Mouse (Mus musculus) cerebellum, postnatal 14 days (tissue): ENCODE data around the gene Usp30.
A peak's percentile ranks its signal among the peaks of the same experiment; 100 is the strongest.

ENCODE experiments used
- DNase-seq, 2 experiments: peaks; one replicate each; pipeline ENCODE4 v3.0.0; 2021; ENCODE audit warnings: mixed read lengths in 2 of 2

Usp30 gene

DNA sequence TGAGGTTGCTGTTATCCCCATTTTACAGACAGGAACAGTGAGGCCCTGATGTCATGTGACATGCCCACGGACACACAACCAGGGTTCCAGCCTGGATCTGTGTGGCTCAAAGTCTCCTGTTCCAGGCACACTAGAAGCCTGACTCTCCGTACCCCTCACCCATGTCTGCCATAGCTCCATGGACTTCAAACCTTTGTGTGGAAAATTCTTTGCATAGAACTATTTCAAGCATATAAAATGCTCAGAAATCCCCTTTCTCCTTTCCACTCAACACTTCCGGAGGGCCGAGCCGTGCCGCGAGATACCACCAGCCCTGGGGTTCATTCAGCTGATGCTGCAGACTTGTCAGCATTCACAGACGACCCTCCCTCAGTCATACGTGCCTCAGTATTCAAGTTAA, 2.3 kb downstream of the Usp30 start:
- no peak for DNase-seq

DNA sequence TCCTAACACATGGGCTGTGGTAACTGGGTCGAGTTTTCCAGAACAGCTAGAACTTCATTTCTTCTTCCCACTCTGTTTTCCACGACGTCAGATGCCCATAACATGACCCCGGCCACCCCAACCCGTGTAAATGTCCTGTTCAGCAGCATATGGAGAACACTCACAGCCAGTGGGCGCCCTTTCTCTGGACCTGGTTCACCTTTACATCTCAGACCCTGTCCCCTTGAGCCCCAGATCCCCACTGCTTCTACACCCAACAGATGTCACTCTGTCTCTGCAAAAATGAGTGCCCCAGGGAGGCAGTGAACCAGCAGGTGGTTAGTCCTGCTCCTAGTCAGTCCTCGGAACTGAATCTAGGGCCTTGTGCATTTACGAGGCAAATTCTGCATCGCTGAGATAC, 2.7 kb downstream of the Usp30 start:
- DNase-seq = no peak

DNA sequence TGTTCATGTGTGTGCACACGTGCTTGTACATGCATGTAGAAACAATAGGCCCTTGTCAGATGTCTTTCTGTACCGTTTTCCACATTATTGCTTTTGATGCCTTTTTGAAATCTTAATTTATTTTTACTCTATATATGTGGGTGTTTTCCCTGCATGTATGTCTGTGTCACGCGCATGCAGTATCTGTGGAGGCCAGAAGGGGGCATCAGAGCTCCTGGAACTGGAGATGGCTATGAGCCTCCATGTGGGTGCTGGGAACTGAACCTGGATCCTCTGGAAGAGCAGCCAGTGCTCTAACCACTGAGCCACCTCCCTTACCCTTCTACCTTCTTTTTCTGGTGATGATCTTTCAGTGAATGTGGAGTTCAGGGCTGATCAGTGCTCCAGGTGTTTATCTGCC, 5.6 kb downstream of the Usp30 start:
- DNase-seq = peak in 1 of 2 experiments; percentile 34

DNA sequence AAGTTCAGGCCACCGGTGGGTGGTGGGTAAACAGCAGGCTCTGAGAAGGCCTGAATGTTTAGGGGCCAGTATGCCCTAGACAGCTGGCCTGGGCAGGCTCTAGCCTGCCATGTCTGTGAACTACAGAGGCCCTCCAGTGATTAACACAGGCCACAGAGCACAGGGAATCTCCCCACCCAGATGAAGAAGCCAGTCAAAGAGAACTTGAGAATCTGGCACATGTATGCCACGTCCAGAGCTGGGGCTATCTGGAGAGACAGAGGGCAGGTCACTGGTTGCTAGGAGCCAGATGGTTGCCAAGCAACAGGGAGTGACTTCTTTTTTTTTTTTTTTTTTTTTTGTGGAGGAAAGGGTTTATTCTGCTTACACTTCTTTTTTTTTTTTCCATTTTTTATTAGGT, 7.0 kb downstream of the Usp30 start:
- no peak for DNase-seq

DNA sequence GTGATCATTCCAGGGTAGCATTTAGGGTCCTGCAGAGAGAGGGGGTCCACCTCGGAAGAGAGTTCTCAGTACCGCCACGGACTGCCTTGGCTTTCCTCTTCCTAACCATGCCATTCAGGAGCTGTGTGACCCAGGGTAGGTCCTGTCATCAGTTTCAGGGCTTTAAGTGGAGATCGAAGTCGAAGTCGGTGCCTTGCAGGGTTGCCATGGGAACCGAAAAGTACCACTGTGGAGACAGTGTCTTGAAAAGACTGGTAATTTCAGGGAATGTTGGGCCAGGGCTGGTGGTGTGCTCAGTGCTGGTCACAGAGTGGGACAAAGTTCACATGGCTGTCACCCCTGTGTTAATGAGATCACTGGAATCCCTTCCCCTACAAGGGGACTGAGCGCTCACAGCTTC, 11.7 kb downstream of the Usp30 start:
- no peak for DNase-seq

DNA sequence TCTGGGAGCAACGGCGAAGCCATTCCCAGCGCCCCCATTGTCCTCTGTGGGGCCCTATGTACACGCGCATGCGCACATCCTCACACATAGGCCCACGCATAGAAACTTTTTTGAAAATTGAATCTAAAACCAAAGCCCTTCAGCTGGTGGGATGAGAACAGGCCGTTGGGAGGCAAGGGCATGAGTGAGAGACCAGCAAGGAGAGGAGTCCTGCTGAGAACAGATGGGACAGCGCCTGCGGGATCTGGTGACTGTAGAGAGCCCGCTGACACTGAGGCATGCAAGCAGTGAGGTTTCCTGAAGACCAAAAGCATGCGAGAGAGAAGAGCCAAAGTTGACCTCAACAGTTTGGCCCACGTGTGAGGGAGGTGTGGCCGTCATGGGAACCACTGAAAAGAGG, 20.2 kb downstream of the Usp30 start:
- DNase-seq = no peak

DNA sequence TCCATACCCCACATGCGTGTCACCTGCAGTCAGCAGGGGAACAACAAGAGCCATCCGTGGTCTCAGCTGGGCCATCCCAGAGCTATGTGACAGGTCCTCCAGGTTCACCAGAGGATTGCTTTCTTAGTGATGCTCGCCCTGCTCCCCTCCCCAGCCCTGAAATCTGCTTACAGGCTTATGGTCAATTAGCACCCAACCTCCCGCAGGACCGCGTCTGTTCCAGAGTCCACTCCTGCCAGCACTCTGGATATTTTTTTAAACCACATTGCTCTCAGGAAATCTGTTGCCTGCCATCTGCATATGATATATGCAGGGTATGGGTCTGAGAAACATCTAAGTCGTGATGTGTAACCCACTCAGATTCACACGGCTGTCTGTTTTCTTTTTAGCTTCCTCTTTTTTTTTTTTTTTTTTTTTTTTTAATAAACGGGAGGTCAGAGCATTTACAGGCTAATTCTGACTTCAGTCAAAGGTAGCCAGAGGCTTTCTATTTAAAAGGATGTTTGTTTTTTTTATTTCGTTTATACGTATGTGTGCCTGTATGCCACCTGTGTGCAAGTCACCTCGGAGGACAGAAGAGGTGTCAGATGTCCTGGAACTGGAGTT, 22.7 kb downstream of the Usp30 start:
- peak; percentile 60 to 63 for DNase-seq

DNA sequence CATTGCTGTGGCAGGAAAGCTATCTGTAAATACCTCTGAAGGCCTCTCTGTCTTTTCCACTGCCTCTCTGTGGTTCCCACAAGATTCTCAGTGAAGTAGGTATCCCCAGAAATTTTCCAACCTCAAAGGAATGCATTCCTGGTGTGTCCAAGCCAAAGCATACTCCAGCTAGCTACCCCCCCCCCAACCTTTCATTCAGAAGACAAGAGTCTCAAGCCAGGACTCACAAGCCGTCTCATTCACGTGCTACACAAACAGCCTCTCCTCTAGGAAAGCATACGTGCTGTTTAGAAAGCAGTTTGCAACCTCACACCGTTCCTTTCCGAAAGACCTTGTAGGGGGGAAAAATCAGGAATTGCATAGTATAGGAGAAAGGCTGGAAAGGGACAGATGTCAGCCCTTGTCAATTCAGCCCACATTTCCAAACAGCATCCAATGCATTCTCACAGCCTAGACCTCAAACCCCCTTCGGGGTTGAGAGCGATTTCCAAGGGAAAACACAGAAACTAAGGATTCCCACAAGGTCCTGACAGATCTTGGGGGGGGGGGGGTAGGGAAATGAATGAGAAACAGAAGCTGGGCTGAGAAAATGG, 25.3 kb downstream of the Usp30 start:
- peak in 1 of 2 experiments; percentile 29 for DNase-seq

DNA sequence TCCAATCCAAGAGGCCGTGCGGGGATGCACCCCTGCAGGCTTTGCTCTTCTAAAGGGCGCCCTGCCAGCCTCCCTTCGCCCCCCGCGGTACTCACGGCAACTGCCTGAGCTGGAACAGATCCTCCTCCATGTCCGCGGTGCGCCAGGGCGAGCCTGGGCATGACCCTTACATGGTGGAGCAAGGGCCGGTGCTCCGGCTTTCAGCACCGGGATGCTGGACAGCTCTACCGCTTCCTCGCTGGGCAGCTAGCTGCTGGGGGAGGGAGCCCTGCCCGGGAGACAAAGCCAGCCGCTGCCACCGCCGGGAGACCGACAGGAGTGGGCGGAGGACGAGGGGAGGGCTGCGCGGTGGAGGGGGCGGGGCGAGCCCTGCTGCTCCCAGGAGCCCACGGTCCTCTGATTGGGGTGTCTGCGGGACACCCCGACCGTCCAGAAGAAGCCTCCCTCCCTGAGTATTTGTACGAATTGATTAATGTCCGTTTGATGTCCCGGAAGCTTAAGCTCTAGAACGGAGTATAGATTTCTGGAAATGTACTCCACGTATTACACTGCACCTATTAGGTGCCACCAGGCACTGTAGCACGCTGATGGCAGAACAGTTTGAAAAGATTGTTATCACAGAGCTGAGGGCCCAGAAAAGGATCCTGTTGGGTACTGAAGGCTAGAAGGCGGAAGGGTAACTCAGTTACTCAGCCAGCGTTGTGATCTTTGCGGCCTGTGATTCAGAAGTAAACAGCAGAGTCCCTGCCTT, 26.0 kb downstream of the Usp30 start, which contains the start of gene Svop:
Svop (minus strand) TSS at position 514 of the 751 bp plus-strand sequence.
- DNase-seq = peak; percentile 86 to 88

DNA sequence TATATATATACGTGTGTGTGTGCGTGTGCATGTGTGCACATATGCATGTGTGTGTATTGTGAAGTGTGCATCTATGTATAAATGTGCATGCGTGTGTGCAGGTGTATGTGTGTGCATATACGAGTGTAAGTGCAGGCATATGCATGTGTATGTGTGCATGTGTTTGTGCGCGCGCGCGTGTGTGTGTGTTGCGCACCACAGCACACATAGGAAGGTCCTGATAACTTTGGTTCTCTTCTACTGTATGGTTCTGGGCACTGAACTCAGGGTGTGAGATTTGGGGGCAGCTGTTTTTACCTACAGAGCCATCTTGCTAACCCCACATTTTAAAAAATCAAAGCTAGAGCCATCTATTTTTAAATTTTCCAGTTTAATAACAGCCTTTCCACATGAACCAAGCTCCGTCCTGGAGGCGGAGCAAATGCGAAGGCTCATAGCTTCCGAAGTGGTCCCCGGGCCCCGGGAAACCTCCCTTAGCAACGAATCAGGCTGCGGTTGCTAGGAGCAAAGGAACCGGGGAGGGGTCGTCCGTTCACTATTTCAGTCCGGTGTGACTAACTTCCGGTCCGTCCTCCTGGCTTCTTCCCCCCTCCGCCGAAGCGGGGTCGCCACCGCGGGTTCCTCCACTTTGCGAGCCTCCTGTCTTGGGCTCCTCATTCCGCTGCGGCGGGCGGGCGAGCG, 34.6 kb downstream of the Usp30 start:
- peak; percentile 96 to 98 for DNase-seq

DNA sequence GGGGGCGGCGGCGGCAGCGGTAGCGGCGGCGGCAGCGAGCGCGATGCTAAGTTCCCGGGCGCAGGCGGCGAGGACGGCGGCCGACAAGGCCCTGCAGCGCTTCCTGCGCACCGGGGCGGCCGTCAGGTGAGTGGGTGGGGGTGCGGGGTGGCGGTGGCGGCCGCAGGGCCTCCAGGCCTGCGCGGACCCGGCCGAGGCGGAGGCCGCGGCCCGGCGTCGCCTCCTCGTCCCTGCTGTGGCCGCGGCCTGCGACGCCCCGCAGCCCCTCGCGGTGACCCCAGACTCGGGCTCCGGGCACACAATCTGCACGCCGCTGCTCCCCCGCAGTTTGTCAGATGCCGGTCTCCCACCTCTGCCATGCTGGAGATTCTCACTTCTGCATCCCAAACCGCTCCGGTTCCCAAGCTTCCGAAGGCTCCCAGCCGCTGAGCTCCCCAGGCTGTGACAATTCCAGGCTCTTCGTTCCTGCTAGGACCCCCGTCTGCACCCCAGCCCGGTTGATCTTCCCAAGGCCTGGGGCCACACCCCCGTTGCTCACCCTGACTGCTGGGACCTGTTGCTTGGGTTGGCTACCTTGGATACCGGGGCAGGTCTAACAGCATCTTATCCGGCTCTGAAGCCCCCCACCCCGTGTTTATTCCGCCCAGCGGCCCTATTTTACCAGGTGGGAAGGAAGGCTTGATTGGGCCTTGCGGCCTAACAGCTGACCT, 35.3 kb downstream of the Usp30 start:
- DNase-seq = no peak

DNA sequence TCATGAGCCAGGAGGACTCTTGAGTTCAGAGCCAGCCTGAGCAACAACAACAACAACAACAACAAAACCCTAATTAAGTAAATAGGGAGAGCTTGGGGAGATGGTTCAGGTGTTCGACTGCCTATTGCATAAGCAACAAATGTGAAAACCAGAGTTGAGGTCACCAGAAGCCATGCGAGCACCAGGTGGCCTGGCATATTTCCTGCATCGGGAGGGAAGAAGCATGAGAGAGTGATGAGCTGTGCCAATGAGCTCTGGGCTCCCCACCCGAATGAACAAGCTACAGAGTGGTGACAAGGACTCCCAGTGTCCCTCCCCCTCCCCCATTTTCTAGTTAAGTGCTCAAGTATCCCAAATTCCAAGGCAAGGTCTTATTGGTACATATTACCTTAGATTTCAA, 36.6 kb downstream of the Usp30 start:
- DNase-seq = no peak

DNA sequence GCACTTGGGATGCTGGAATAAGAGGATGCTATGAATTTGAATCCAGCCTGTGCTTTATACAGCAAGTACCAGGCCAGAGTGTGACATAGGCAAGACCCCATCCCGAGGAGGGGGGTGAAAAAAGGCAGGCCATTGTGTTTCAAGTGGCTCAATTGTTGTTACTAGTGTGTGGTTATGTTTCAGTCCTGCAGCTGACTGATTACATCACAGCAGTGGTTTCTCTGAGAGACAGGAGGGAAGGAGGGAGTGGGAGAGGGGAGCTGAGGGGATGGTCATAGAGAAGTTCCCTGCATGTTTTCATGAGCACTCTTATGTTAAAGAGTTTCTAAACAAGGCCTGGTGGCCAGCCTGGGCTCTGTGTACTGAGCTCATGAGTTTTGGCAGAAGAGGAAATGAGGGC, 37.5 kb downstream of the Usp30 start:
- no peak for DNase-seq

DNA sequence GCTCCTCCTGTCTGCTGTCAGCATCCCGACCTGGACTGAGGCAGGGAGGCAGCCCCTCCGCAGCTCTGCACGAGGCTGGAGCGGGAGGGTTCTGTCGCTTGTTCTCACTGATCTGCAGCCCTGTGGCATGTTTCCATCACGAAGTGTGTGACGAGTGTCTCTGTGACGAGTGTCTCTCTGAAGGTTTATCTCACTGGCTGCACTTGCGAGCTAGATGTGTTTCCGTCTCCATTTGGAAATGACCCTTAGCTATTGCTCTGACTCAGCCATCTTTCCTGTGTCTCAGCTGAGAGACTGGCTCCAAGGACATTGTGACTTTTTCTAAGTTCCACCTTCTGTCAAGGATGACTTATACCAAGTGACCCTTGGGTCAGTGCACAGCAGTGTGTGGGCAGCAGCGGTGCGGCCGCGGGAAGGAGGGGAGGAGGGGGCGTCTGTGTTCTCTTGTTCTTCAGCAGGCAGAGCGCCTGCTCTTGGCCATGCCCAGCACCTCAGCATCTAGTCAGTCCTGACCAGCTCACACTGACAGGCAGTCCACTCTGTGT, 41.2 kb downstream of the Usp30 start:
- no peak for DNase-seq

DNA sequence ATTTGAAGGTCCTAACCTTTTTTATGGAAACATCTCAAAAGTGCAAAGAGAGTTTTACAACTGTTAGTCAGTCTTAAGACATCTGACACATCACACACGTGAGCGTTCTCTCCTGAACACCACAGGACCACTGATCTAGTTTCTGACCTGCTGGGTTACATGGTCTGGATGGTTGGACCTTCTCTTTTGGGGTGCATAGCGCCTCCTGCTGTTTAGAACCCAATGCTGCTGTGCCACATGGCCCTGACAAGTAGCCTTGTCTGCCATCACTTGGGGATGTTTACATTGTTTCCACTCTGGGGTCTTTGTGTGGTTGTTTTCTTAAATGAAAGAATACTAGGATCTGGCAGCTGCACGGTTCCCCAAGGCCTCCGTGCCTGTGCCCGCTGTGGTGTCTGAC, 48.1 kb downstream of the Usp30 start:
- no peak for DNase-seq

DNA sequence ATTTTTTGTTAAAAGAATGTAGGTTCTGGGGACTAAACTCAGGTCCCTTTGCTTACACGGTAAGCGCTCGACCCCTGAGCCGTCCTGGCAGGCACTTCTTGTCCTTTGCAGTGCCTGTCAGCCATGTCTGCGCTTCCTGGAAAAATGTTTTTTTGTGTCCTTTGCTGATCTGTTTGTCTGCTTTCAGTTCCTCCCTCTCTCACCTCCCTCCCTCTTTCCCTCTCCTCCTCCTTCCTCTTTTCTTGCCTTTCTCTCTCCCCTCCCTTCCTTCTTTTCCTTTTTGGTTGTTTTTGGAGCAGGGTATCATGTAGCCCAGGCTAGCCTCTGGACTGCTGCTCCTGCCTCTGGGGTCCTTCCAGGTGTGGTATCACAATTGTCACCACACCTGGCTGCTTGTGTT, 49.8 kb downstream of the Usp30 start:
- DNase-seq = no peak

DNA sequence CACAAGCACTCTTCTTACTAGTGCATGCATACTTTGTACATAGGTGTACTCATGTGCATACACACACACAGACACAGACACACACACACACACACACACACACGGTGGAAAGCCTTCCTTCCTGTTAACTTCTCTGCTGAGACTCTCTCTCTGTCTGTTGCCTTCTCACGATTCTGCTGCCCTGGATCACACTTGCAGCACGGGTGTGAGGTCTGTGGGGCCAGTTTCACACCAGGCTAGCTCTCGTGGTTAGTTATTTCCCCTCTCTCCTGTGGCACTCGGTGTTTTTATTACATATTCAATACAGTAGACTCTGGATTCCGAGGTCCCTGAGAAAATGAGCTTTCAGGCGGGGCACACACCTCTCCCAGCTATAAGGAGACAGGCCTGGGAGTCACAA, 51.3 kb downstream of the Usp30 start:
- DNase-seq = no peak

DNA sequence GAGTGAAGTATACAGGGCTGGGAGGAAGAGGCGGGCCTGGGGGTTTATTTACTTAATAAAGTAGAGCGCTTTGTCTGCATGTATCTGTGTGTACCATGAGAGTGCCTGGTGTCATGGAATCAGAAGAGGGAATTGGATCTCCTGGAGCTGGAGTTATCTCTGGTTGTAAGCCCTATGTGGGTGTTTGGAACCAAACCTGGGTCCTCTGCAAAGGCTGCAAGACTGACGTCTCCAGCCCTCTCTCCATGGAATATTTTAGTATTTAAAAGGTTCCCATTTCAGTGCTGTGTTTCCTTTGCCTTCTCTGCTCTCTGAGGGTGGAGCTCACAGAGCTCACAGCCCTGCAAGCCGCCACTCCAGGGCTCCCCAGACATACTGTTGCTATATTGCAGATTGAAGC, 54.5 kb downstream of the Usp30 start:
- no peak for DNase-seq

DNA sequence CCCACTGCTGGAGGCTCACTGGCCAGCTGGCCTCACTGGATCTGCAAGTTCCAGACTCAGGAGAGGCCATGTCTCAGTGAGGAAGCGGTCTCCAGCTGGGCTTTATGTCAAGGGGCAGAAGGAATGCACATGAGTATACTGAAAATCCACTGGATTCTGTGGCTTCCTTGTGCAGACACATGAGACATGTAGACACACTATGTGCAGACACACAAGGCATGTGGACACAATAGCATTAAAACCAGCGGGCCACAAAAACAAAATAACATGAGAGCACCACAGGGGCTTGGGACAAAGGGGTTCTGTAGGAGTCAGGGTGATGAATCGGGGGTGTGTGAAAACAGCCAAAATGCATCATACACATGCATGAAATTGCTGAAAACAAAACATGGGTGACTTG, 60.7 kb downstream of the Usp30 start:
- DNase-seq = no peak

DNA sequence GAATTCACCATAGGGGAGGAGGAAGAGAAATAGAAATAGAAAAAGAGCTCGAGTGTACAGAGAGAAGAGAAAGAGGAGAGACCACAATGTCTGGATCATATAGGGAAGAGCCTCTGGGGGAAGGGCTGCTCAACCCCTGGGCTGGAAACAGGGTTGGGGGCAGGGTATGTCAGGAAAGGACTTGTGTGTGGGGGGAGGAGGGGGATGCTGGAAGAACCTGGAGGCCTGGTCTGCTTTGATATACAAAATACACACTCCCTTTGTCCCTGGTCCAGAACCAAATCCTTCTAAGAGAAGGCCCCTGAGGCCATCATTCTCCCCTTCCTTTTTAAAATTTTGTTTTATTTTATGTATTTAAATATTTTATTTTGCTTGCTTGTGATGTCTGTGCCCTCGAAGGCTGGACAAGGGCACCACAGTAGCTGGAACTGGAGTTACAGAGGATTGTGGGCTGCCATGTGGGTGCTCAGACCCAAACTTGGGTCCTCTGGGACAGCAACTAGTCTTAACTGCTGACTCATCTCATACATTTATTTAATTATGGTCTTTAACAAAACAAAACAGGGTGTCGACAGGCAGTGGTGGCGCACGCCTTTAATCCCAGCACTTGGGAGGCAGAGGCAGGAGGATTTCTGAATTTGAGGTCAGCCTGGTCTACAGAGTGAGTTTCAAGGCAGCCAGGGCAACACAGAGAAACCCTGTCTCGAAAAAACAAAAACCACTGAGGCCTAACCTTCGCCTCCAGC, 61.4 kb downstream of the Usp30 start:
- no peak for DNase-seq

DNA sequence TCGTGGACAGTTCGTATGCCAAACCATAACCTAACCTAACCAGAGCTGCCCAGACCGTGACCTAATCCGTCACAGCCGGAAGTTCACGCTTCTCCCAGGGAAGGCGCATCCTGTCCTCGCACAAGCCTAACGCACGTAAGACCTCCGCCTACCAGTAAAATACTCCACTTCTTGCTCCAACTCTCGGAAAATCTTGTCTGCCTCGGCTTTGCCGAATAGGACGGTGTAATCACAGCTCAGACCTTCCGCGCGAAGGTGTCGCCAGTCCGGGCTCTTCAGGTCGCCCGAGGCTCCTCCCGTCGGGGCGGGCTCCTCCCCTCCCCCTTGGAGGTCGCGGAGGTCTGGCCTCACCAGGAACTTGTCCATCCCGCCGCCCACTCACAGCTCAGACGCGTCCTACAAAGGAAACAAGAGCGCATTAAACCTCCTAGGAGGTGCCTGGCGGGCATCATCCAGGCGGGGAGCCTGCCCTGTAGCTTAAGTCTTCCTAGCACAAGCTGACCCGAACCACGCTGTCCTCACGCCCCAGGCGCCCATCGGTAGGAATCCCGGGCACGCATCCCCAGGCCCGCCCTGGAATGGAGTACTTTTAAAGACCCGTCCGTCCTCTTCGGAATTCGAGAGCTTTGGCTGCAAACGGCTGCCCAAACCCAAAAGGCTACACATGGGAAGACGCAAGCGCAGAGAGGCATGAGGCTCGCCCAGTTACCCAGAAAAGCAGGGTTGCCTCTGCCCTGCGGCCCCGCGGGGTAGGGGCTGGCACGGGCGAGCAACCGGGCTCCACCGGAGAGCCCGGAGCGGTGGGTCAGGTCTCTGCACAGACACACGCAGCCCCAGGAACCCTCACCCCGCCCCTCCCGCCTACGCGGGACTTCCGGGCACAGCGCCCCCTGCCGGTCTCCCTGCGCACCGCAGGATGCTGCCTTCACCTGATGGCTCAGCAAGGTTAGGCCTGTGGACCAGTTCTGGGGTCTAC, 62.4 kb downstream of the Usp30 start, which contains the start of gene Alkbh2:
Alkbh2 (minus strand) TSS at position 845 of the 976 bp plus-strand sequence.
- peak; percentile 91 to 93 for DNase-seq
